Mouse (Mus musculus): ENCODE measurements around the gene Spc25.

DNA sequence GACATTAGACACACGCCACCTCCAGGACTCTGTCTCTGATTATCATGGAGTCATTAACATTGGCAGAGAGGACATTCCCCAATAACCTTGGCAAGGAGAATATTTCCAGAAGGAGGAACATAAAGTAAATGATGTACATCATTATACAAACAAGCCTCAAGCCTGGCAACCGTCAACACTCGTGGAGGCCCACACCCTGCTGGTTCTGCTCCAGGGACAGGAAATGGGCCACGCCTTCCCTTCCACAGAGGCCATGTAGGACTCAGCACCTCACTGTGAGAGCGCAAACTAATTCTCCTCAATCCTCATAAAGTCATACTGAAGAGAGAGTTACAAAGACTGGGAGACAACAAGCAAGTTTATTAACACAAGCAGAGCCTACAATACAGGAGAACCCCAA is 12.4 kb downstream of the Spc25 start:
- TF ChIP-seq GATA1 (IDR thresholded peaks at IDR 0.05; ENCODE audit: low read length) (no peak), TAL1 (IDR thresholded peaks at IDR 0.05; ENCODE audit: low read length) (no peak)

Data from erythroblast, embryonic 14.5 days (primary cell).